Mouse (Mus musculus): ENCODE measurements around the gene Vmn1r11. TPM values are rescaled to one million over a fixed set of nuclear protein-coding genes. Genes with fewer than 3 reads are reported as not detected.

Vmn1r11 gene
- not detected in 2 replicates for polyA plus RNA-seq (2012; ENCODE audit: insufficient read depth, insufficient read length, missing spikeins)

DNA sequence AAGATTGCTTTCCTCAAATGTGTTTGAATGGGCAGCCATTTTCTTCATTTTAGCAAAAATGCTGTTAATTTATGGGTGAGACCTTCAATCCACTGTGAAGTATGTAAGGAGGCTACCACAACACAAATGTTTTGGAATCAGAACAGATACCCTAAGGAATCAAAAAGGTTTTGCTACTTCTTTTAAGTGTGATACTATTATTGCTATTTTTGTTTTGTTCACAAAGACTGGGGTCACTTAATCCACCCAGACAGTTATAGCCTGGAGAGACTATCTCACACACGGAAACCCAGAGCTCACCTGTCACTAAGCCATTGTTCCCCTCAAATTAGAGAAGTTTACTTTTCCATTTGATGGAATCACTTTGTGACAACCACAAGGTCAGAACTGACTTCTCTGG lies at the start of gene Vmn1r11:
Gene Vmn1r11, plus strand, starts transcription at position 301 of the 400 bp plus-strand sequence.
- Histone ChIP-seq H3K4me3 (ENCODE audit: insufficient read depth, low read depth, low read length) (no peak within 1 kb of the TSS), H3K27ac (replicated peaks; ENCODE audit: low read depth, low read length) (no peak within 1 kb of the TSS)

DNA sequence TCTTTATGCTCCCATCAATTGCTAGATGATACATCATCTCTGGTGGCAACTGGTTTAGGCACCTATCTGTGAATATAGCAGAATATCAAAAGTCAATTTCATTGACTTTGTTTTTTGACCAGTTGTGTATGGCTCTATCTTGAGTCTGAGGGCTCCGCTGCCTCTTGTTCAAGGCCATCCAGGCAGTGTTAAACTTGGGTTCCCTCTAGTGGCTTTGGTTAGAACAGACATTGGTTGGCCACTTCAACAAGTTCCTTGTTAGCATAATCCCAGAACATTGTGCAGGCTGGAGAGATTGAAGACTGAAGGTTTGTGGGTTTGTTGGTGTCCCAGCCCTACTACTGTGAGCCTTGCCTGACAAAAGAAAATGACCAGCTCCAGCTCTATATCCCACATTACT lies 26.9 kb upstream of the Vmn1r11 start:
- Histone ChIP-seq H3K4me3 (ENCODE audit: insufficient read depth, low read depth, low read length) (no peak overlapping the region), H3K4me1 (ENCODE audit: control insufficient read depth, insufficient read depth, insufficient read length, low read length) (no peaks in the 10 kb centered on the region), H3K27ac (replicated peaks; ENCODE audit: low read depth, low read length) (no peak overlapping the region)

More for the DNA sequence above, at the start of gene Vmn1r11:
- H3K4me1 ChIP-seq (ENCODE audit: control insufficient read depth, insufficient read depth, insufficient read length, low read length): no peaks in the 10 kb centered on the region

DNA sequence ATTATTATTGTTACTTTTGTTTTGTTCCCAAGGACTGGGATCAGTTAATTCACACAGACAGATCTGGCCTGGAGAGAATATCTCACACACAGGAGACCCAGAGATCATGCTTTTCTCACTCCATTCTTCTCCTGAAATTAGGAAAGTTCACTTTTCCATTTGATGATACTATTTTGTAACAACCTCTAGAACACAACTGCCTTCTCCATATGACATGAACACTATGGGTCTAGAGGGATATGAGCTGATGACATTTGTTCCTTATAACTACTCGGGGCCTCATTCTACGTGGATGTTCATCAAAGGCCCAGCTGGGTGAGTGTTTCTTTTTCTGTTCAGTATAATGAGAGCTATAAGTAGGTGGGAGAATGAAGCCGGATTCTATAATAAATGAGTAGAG lies 24.1 kb upstream of the Vmn1r11 start, which contains the start of gene Vmn1r10:
Gene Vmn1r10, plus strand, starts transcription at position 301 of the 400 bp plus-strand sequence.
- Histone ChIP-seq H3K4me1 (ENCODE audit: control insufficient read depth, insufficient read depth, insufficient read length, low read length) (no peaks in the 10 kb centered on the region), H3K27ac (replicated peaks; ENCODE audit: low read depth, low read length) (no peak within 1 kb of the TSS), H3K4me3 (ENCODE audit: insufficient read depth, low read depth, low read length) (no peak within 1 kb of the TSS)

DNA sequence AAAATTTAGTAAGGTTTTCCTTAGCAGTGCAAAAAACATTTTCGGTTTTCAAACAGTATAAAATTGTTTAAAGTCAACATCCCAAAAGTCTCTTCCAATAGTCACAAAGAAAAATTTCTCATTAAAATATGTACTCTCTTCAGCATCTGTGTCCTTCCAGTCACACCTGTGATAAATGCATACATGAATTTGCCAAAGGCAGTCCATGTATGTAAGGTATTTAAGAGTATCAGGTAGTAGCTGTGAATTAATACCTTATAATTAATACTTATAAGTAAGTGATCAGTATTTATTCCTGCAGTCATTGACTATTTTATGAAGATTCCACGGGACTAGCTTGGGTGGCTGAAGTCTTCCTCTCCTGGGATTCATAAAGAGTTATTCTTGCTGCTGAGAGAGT lies 23.4 kb downstream of the Vmn1r11 start, which contains the start of gene Vmn1r12:
Gene Vmn1r12, plus strand, starts transcription at position 301 of the 400 bp plus-strand sequence.
- Histone ChIP-seq H3K4me1 (ENCODE audit: control insufficient read depth, insufficient read depth, insufficient read length, low read length) (no peaks in the 10 kb centered on the region), H3K4me3 (ENCODE audit: insufficient read depth, low read depth, low read length) (no peak within 1 kb of the TSS)

More for the DNA sequence above, 23.4 kb downstream of the Vmn1r11 start, which contains the start of gene Vmn1r12:
- H3K27ac ChIP-seq (replicated peaks; ENCODE audit: low read depth, low read length): no peak within 1 kb of the TSS

Other genes with a start within 250 kb of the Vmn1r11 start
- 18.6 and 28.2 TPM in 2 replicates for gene Nt5c3, start 209.5 kb upstream of the Vmn1r11 start, polyA plus RNA-seq (2012; ENCODE audit: insufficient read depth, insufficient read length, missing spikeins)
- 0.52 and 0.75 TPM in 2 replicates for gene Vmn1r4, start 209.4 kb upstream of the Vmn1r11 start, polyA plus RNA-seq (2012; ENCODE audit: insufficient read depth, insufficient read length, missing spikeins)
- gene Vmn1r5, start 163.2 kb upstream of the Vmn1r11 start, polyA plus RNA-seq (2012; ENCODE audit: insufficient read depth, insufficient read length, missing spikeins): not detected in 2 replicates
- not detected in 2 replicates for gene Vmn1r6, start 136.2 kb upstream of the Vmn1r11 start, polyA plus RNA-seq (2012; ENCODE audit: insufficient read depth, insufficient read length, missing spikeins)
- not detected in 2 replicates for gene Vmn1r7, start 108.1 kb upstream of the Vmn1r11 start, polyA plus RNA-seq (2012; ENCODE audit: insufficient read depth, insufficient read length, missing spikeins)
- gene Vmn1r8, start 101.2 kb upstream of the Vmn1r11 start, polyA plus RNA-seq (2012; ENCODE audit: insufficient read depth, insufficient read length, missing spikeins): not detected in 2 replicates
- gene Vmn1r9, start 66.7 kb upstream of the Vmn1r11 start, polyA plus RNA-seq (2012; ENCODE audit: insufficient read depth, insufficient read length, missing spikeins): not detected in 2 replicates
- gene Vmn1r10, start 24.0 kb upstream of the Vmn1r11 start, polyA plus RNA-seq (2012; ENCODE audit: insufficient read depth, insufficient read length, missing spikeins): not detected in 2 replicates
- not detected in 2 replicates for gene Vmn1r12, start 23.5 kb downstream of the Vmn1r11 start, polyA plus RNA-seq (2012; ENCODE audit: insufficient read depth, insufficient read length, missing spikeins)
- 0.20 TPM in 1 of 2 replicates, not detected in the other for gene Vmn1r13, start 69.8 kb downstream of the Vmn1r11 start, polyA plus RNA-seq (2012; ENCODE audit: insufficient read depth, insufficient read length, missing spikeins)
- gene Vmn1r14, start 98.2 kb downstream of the Vmn1r11 start, polyA plus RNA-seq (2012; ENCODE audit: insufficient read depth, insufficient read length, missing spikeins): not detected in 2 replicates
- gene Vmn1r15, start 124.5 kb downstream of the Vmn1r11 start, polyA plus RNA-seq (2012; ENCODE audit: insufficient read depth, insufficient read length, missing spikeins): not detected in 2 replicates
- gene Vmn1r16, start 196.0 kb downstream of the Vmn1r11 start, polyA plus RNA-seq (2012; ENCODE audit: insufficient read depth, insufficient read length, missing spikeins): not detected in 2 replicates
- gene Vmn1r17, start 230.3 kb downstream of the Vmn1r11 start, polyA plus RNA-seq (2012; ENCODE audit: insufficient read depth, insufficient read length, missing spikeins): not detected in 2 replicates